Mouse (Mus musculus): ENCODE data around the gene Hgf.

GRCm38 (mm10) chr5:16531619-16532277 is 21.5 kb upstream of the Hgf start:
- TF ChIP-seq CTCF (conservative IDR thresholded peaks at IDR 0.05; ENCODE audit: low read length) (no peak), POU5F1 (IDR thresholded peaks at IDR 0.05; ENCODE audit: borderline replicate concordance, low read length) (no peak), NANOG (IDR thresholded peaks at IDR 0.05; ENCODE audit: borderline replicate concordance, low read length) (no peak)

Measured in E14TG2a.4 (cell line).